8 mouse cellular contexts compared by ENCODE assay signal in the genomic region with DNA sequence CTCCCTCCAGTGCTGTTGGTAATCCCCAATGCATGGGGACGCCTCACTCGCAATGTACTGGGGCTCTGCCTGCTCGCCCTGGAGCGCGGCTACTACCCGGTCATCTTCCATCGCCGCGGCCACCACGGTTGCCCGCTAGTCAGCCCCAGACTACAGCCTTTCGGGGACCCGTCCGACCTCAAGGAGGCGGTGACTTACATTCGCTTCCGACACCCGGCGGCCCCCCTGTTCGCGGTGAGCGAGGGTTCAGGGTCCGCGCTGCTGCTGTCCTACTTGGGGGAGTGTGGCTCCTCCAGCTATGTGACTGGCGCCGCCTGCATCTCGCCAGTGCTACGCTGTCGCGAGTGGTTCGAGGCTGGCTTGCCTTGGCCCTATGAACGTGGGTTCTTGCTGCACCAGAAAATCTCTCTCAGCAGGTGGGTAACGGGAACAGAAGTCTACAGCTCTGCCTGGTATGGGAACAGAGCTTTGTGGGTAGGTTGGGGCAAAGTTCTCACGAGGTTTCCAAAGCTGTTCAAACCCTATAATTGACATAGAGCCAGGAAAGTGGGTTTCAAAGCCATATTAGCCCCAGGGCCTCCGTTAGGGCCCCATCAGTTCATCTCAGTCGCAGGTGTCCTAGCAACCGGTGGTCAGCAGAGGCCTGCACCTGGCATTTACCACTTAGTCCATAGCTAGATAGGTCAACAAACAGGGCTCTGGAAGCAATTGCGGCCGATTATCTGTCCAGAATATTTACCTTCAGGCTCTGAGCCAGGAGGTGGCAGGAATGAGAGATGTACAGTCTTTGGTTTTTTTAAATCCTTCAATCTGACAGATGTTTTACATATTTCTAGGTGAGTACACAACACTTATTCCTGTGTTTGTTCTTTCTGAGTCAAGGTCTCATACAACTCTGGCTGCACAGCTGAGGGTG. TPM values are rescaled to one million over a fixed set of nuclear protein-coding genes. Genes with fewer than 3 reads are reported as not detected.
DNase-seq lines count a peak whose midpoint lies in the region; ATAC-seq and TF ChIP-seq lines count a peak whose summit lies in the region.

A gene (minus strand): TSS at position 344 of the 916 bp plus-strand sequence.

- TF ChIP-seq POLR2A in kidney, adult 2 months (IDR thresholded peaks at IDR 0.05; ENCODE audit: low read depth, low read length) = no peak

- no peaks in the 10 kb centered on the region for H3K27me3 ChIP-seq in kidney, adult 2 months (replicated peaks; ENCODE audit: control insufficient read depth, insufficient read depth, low read length)
- peaks cover 42% of the 10 kb centered on the region for H3K27me3 ChIP-seq in neural tube, embryonic 13.5 days

- no peaks in the 10 kb centered on the region for H3K36me3 ChIP-seq in kidney, adult 2 months (ENCODE audit: control insufficient read depth, insufficient read depth, low read length)
- no peaks in the 10 kb centered on the region for H3K36me3 ChIP-seq in neural tube, embryonic 13.5 days

- WGBS in kidney, adult 2 months = 28% methylated on average over 39 of the region's 39 CpGs
- 9% methylated on average over 39 of the region's 39 CpGs for WGBS in large intestine, adult 2 months
- 6% methylated on average over 39 of the region's 39 CpGs for WGBS in neural tube, embryonic 13.5 days

- peak within 1 kb of the TSS; percentile 90 for H3K4me2 ChIP-seq in neural tube, embryonic 13.5 days

- H3K9me3 ChIP-seq in neural tube, embryonic 13.5 days = no peaks in the 10 kb centered on the region

- H3K27ac ChIP-seq in kidney, adult 2 months (ENCODE audit: insufficient read depth, low read depth, low read length) = no peak within 1 kb of the TSS
- no peak within 1 kb of the TSS for H3K27ac ChIP-seq in neural tube, embryonic 13.5 days (replicated peaks)

- peak within 1 kb of the TSS; percentile 53 for H3K4me3 ChIP-seq in kidney, adult 2 months (ENCODE audit: insufficient read depth, low read depth, low read length)
- H3K4me3 ChIP-seq in neural tube, embryonic 13.5 days = peak within 1 kb of the TSS; percentile 48

- 0 out of 2 replicates have a peak, but pooled peaks have one; percentile 2 for ATAC-seq in granulocyte monocyte progenitor cell, adult 5-6 weeks (replicated peaks; ENCODE audit: poor library complexity, severe bottlenecking)
- no peak for ATAC-seq in neural tube, embryonic 13.5 days (ENCODE audit: low read depth)

- DNase-seq in kidney, adult 2 months = no peak
- no peak for DNase-seq in kidney, adult 8-10 months
- DNase-seq in adrenal gland, adult 8-10 months = no peak
- no peak for DNase-seq in large intestine, adult 2 months (ENCODE audit: low read depth, low spot score)
- no peak for DNase-seq in layer of hippocampus, adult 8-10 months (ENCODE audit: low spot score in 2 of 2)
- DNase-seq in right cerebral cortex, adult 2 months (ENCODE audit: low spot score in 2 of 2) = no peak

- TF ChIP-seq CTCF in kidney, adult 2 months (conservative IDR thresholded peaks at IDR 0.05; ENCODE audit: insufficient read depth, insufficient read length, low read depth, low read length) = no peak

- H3K9ac ChIP-seq in neural tube, embryonic 13.5 days = peak within 1 kb of the TSS; percentile 66

- peaks cover 10% of the 10 kb centered on the region; the same call in 1 of the 2 replicates for H3K4me1 ChIP-seq in kidney, adult 2 months (ENCODE audit: control insufficient read depth, insufficient read depth, low read length)
- H3K4me1 ChIP-seq in neural tube, embryonic 13.5 days (replicated peaks) = peaks cover 64% of the 10 kb centered on the region

RNA-seq across cellular contexts. Expression of the gene that starts here (rescaled TPM):
- polyA plus RNA-seq in kidney, adult 2 months (2012; rRNA removed) = 19.4 and 24.4 TPM in 2 replicates
- total RNA-seq in adrenal gland, adult 8-10 months (2022) = 10 to 100 TPM; 15.1 to 28.8 (median 20.0) TPM
- total RNA-seq in granulocyte monocyte progenitor cell, adult 5-6 weeks (2014; fragmentation: Nextera tagmentation) = 2.5 and 3.3 TPM in 2 replicates
- 1.8 and 2.8 TPM in 2 replicates for total RNA-seq in granulocyte monocyte progenitor cell, adult 5-6 weeks (2017)
- polyA plus RNA-seq in large intestine, adult 2 months (2012; rRNA removed) = 22.6 and 24.3 TPM in 2 replicates
- polyA plus RNA-seq in neural tube, embryonic 13.5 days (2015; fragmentation: Nextera tagmentation; extraction: Ambion mirVana) = 18.0 and 18.3 TPM in 2 replicates
- total RNA-seq in layer of hippocampus, adult 8-10 months (2022) = 1 to 10 TPM; 4.9 to 9.1 (median 8.8) TPM
